9 mouse cellular contexts compared by ENCODE assay signal in the genomic region with DNA sequence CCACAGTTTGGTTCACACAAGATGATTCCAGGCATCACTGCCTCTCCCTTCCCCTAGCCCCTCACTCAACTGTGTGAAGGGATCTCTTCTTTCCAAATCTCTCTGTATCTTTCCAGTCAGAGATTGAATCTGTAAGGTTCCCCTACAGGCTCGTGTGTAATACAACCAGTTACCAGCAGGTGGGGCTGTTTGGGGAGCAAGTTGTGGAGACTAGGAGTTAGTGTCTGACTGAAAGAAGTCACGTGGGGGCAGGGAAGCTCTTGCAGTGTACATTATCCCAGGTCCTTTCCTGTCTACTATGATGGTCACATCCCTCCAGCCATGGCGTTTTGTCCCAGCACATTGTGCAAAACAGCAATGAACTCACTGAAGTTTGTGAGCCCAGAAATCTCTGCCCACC. TPM values are rescaled to one million over a fixed set of nuclear protein-coding genes. Genes with fewer than 3 reads are reported as not detected.
DNase-seq lines count a peak whose midpoint lies in the region; ATAC-seq and TF ChIP-seq lines count a peak whose summit lies in the region.
"Had no signal": no experiment of that assay in that cellular context is flagged by ENCODE, and none has a peak within 500 bp of the region (broad histone marks: within the 10 kb centered on the region; RNA-seq: fewer than 3 reads in every experiment).

No protein-coding gene starts in this region.

- no peak for TF ChIP-seq EP300 in liver, embryonic 14.5 days (IDR thresholded peaks at IDR 0.05; ENCODE audit: low read depth)

- H3K36me3 ChIP-seq in liver, embryonic 11.5 days (ENCODE audit: control insufficient read depth, insufficient read depth, low read length) = no peaks in the 10 kb centered on the region
- no peaks in the 10 kb centered on the region for H3K36me3 ChIP-seq in hindbrain, postnatal 0 days (ENCODE audit: insufficient read depth, low read length)
- no peaks in the 10 kb centered on the region for H3K36me3 ChIP-seq in liver, embryonic 14.5 days (replicated peaks; ENCODE audit: control insufficient read depth, insufficient read depth, low read depth)

- ATAC-seq in liver, embryonic 11.5 days (replicated peaks; ENCODE audit: low FRiP score) = no peak
- ATAC-seq in hindbrain, postnatal 0 days = no peak
- no peak for ATAC-seq in liver, embryonic 14.5 days (ENCODE audit: insufficient read depth)
- ATAC-seq in monocyte, adult 5-6 weeks (replicated peaks; ENCODE audit: insufficient number of reproducible peaks, low FRiP score, low TSS enrichment, poor library complexity, severe bottlenecking) = no peak

- WGBS in liver, embryonic 11.5 days = 32% methylated on average over 3 of the region's 3 CpGs
- WGBS in cerebellum, adult 2 months = 41% methylated on average over 3 of the region's 3 CpGs
- WGBS in hindbrain, postnatal 0 days = 30% methylated on average over 3 of the region's 3 CpGs
- 17% methylated on average over 3 of the region's 3 CpGs for WGBS in liver, embryonic 14.5 days (ENCODE audit: insufficient replicate concordance)

- TF ChIP-seq POLR2A in cerebellum, adult 2 months (IDR thresholded peaks at IDR 0.05; ENCODE audit: borderline replicate concordance, insufficient read depth, low read length) = no peak

- DNase-seq in liver = peak; percentile 41
- no peak for DNase-seq in liver, embryonic 11.5 days (ENCODE audit: low spot score)
- peak; percentile 8 for DNase-seq in T-cell, adult 2 months (ENCODE audit: low spot score)
- DNase-seq in cerebellum, adult 2 months = peak; percentile 73 to 86
- DNase-seq in hindbrain, postnatal 0 days (ENCODE audit: low spot score) = peak; percentile 87
- no peak for DNase-seq in liver, embryonic 14.5 days (ENCODE audit: low read depth in 3 of 3, low spot score in 3 of 3)
- DNase-seq in right cerebral cortex, postnatal 10 days (ENCODE audit: low spot score in 2 of 2) = peak; percentile 70 to 87

- H3K27ac ChIP-seq in liver, embryonic 11.5 days (ENCODE audit: low read depth, low read length) = no peak overlapping the region
- H3K27ac ChIP-seq in cerebellum, adult 2 months (ENCODE audit: insufficient read depth, low read length) = no peak overlapping the region
- H3K27ac ChIP-seq in hindbrain, postnatal 0 days = no peak overlapping the region
- no peak overlapping the region for H3K27ac ChIP-seq in liver, embryonic 14.5 days

- no peaks in the 10 kb centered on the region for H3K4me1 ChIP-seq in liver, embryonic 11.5 days (replicated peaks; ENCODE audit: control insufficient read depth, insufficient read depth, low read length)
- peaks cover 23% of the 10 kb centered on the region for H3K4me1 ChIP-seq in cerebellum, adult 2 months (ENCODE audit: control insufficient read depth, insufficient read depth, low read length)
- no peaks in the 10 kb centered on the region; the same call in 1 of the 2 replicates for H3K4me1 ChIP-seq in hindbrain, postnatal 0 days (ENCODE audit: insufficient read depth, low read length)
- no peaks in the 10 kb centered on the region for H3K4me1 ChIP-seq in liver, embryonic 14.5 days (replicated peaks; ENCODE audit: control insufficient read depth in 2 of 2, insufficient read depth in 2 of 2, low read length in 1 of 2)

- no peaks in the 10 kb centered on the region for H3K9me3 ChIP-seq in liver, embryonic 11.5 days (ENCODE audit: control insufficient read depth, low read length)
- no peaks in the 10 kb centered on the region for H3K9me3 ChIP-seq in hindbrain, postnatal 0 days (ENCODE audit: low read length)
- no peaks in the 10 kb centered on the region for H3K9me3 ChIP-seq in liver, embryonic 14.5 days (ENCODE audit: control insufficient read depth, low read length)

- H3K4me2 ChIP-seq in liver, embryonic 11.5 days = no peak overlapping the region
- H3K4me2 ChIP-seq in hindbrain, postnatal 0 days (ENCODE audit: low read depth, low read length) = no peak overlapping the region
- no peak overlapping the region for H3K4me2 ChIP-seq in liver, embryonic 14.5 days (ENCODE audit: low read depth)

- no peak overlapping the region for H3K9ac ChIP-seq in liver, embryonic 11.5 days (ENCODE audit: low read depth, low read length)
- H3K9ac ChIP-seq in hindbrain, postnatal 0 days (replicated peaks; ENCODE audit: low read length) = no peak overlapping the region
- H3K9ac ChIP-seq in liver, embryonic 14.5 days (replicated peaks) = no peak overlapping the region

- no peaks in the 10 kb centered on the region for H3K27me3 ChIP-seq in liver, embryonic 11.5 days (replicated peaks; ENCODE audit: control insufficient read depth, insufficient read depth, low read length)
- no peaks in the 10 kb centered on the region for H3K27me3 ChIP-seq in cerebellum, adult 2 months (ENCODE audit: control insufficient read depth, insufficient read depth, low read length)
- no peaks in the 10 kb centered on the region for H3K27me3 ChIP-seq in hindbrain, postnatal 0 days (ENCODE audit: insufficient read depth, low read length)
- no peaks in the 10 kb centered on the region for H3K27me3 ChIP-seq in liver, embryonic 14.5 days (ENCODE audit: control insufficient read depth, insufficient read depth, low read length)

- H3K4me3 ChIP-seq in liver, embryonic 11.5 days (ENCODE audit: low read depth, low read length) = no peak overlapping the region
- H3K4me3 ChIP-seq in cerebellum, adult 2 months (replicated peaks; ENCODE audit: insufficient read depth, low read depth, low read length) = no peak overlapping the region
- no peak overlapping the region for H3K4me3 ChIP-seq in hindbrain, postnatal 0 days (ENCODE audit: low read length)
- no peak overlapping the region for H3K4me3 ChIP-seq in liver, embryonic 14.5 days (ENCODE audit: insufficient read depth in 1 of 2, low read depth in 2 of 2, low read length in 2 of 2)

- peak; percentile 65; the same call in 1 of the 2 replicates for TF ChIP-seq CTCF in cerebellum, adult 2 months (IDR thresholded peaks at IDR 0.05; ENCODE audit: borderline replicate concordance, insufficient read depth, low read depth, low read length)
- TF ChIP-seq CTCF in hindbrain, postnatal 0 days (IDR thresholded peaks at IDR 0.05; ENCODE audit: low read depth) = peak; percentile 89
- TF ChIP-seq CTCF in liver, embryonic 14.5 days (IDR thresholded peaks at IDR 0.05; ENCODE audit: low read depth) = peak; percentile 63

RNA-seq across cellular contexts. Expression of a gene that starts 18.7 kb away (rescaled TPM):
- not detected in 2 replicates for polyA plus RNA-seq in liver, embryonic 11.5 days (2014; fragmentation: Nextera tagmentation; extraction: Ambion mirVana)
- polyA plus RNA-seq in cerebellum, adult 2 months (2012; rRNA removed) = not detected in 2 replicates
- total RNA-seq in hindbrain, postnatal 0 days (2014; rRNA removed) = not detected in 2 replicates
- polyA plus RNA-seq in hindbrain, postnatal 0 days (2015; fragmentation: Nextera tagmentation; extraction: Ambion mirVana) = not detected in 2 replicates
- not detected in 2 replicates for polyA plus RNA-seq in liver, embryonic 14.5 days (2012; rRNA removed)
- not detected in 2 replicates for polyA plus RNA-seq in liver, embryonic 14.5 days (2014; fragmentation: Nextera tagmentation; extraction: Ambion mirVana)
- total RNA-seq in monocyte, adult 5-6 weeks (2017) = not detected in 3 replicates
- polyA plus RNA-seq: gonadal fat pad, adult 2 months had no signal

Comparison
In these comparisons a context has a peak if more than half of its experiments do, and no peak if none do; other contexts are left out.
1. DNase-seq: peak in liver (single experiment), T-cell, adult 2 months (single experiment), cerebellum, adult 2 months (2 of 2), hindbrain, postnatal 0 days (single experiment) and right cerebral cortex, postnatal 10 days (2 of 2); none in liver, embryonic 11.5 days (single experiment) and liver, embryonic 14.5 days (0 of 3).
2. Peak in every context shown above with its lines, with median percentiles within 50 percentile points of each other: CTCF ChIP-seq.